9 mouse cellular contexts compared by ENCODE assay signal in the genomic region with DNA sequence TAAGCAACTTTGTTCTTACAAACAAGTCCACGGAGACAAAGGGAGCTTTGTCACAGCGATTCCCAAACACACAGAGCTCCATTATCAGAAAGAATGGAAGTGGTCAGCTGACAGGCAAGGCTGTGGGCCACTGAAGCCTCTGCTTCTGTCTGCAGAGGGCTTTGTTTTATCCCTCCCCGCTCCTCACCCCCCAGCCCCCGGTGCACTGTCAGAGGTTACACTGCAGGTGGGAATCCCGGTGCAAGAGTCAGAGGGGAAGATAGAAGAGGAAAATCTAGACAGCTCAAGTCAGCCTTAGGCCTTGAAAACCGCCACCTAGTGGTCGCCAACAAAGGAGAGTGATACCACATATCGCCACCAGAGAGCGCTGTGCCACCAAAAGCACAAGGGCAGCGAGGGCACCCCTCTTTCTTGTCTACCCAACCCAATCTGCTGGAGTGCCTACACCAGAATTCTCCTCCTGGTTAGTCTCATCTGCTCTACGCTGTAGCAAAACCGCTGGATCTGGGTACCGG. TPM values are rescaled to one million over a fixed set of nuclear protein-coding genes. Genes with fewer than 3 reads are reported as not detected.
DNase-seq lines count a peak whose midpoint lies in the region; ATAC-seq and TF ChIP-seq lines count a peak whose summit lies in the region.
"Had no signal": no experiment of that assay in that cellular context is flagged by ENCODE, and none has a peak within 500 bp of the region (broad histone marks: within the 10 kb centered on the region; RNA-seq: fewer than 3 reads in every experiment).

No protein-coding gene starts in this region.

- no peaks in the 10 kb centered on the region for H3K27me3 ChIP-seq in forebrain, embryonic 13.5 days
- H3K27me3 ChIP-seq in lung, embryonic 15.5 days = no peaks in the 10 kb centered on the region

- peak; percentile 100 for TF ChIP-seq CTCF in olfactory bulb, adult 2 months (IDR thresholded peaks at IDR 0.05; ENCODE audit: insufficient read depth, low read depth, low read length)

- intact Hi-C loops in heart, postnatal 36 days (cut with DNase I) = loop anchor here (1.0 to 10.0 kb wide), 3 partner anchors 35 to 153 kb away; partner anchors contain the start of gene Inf2

- DNase-seq in ES-E14 (ENCODE audit: low read depth, low spot score) = peak; percentile 84
- peak; percentile 92 to 94 for DNase-seq in heart, postnatal 36 days
- peak; percentile 88 to 97 for DNase-seq in layer of hippocampus, adult 8-10 months (ENCODE audit: low spot score in 2 of 2)
- DNase-seq in testis, postnatal 14 days (ENCODE audit: low spot score) = peak; percentile 71

- H3K36me3 ChIP-seq in ES-E14 (ENCODE audit: control insufficient read depth, insufficient read depth, low read length, poor library complexity, severe bottlenecking) = no peaks in the 10 kb centered on the region
- H3K36me3 ChIP-seq in forebrain, embryonic 13.5 days (ENCODE audit: poor library complexity, severe bottlenecking) = no peaks in the 10 kb centered on the region
- H3K36me3 ChIP-seq in lung, embryonic 15.5 days = no peaks in the 10 kb centered on the region

- H3K4me1 ChIP-seq in ES-E14 (ENCODE audit: control insufficient read depth in 2 of 2, insufficient read depth in 2 of 2, low read length in 2 of 2, poor library complexity in 1 of 2) = peaks cover 0 to 12% of the 10 kb centered on the region in 2 experiments; a peak in 2 of 4 replicates
- peaks cover 21% of the 10 kb centered on the region for H3K4me1 ChIP-seq in forebrain, embryonic 13.5 days
- no peaks in the 10 kb centered on the region for H3K4me1 ChIP-seq in lung, embryonic 15.5 days
- H3K4me1 ChIP-seq in olfactory bulb, adult 2 months (ENCODE audit: control insufficient read depth, insufficient read depth, low read length) = peaks cover 25% of the 10 kb centered on the region

- no peak overlapping the region for H3K4me3 ChIP-seq in ES-E14 (ENCODE audit: insufficient read depth in 1 of 2, low read depth in 1 of 2, low read length in 2 of 2, poor library complexity in 1 of 2, severe bottlenecking in 1 of 2)
- H3K4me3 ChIP-seq in forebrain, embryonic 13.5 days = no peak overlapping the region
- H3K4me3 ChIP-seq in lung, embryonic 15.5 days = no peak overlapping the region
- no peak overlapping the region for H3K4me3 ChIP-seq in olfactory bulb, adult 2 months (ENCODE audit: insufficient read depth, low read depth, low read length)

- in situ Hi-C loops in ES-E14 (cut with MboI; ENCODE audit: low sequenced_read_pairs in 2 of 2, unreplicated experiment in 2 of 2) = no loop called here

- ATAC-seq in cerebellum, adult (ENCODE audit: insufficient number of reproducible peaks, low FRiP score, low TSS enrichment) = peak; percentile 53; the same call in 1 of the 2 replicates
- ATAC-seq in forebrain, embryonic 13.5 days = peak; percentile 80
- ATAC-seq in lung, embryonic 15.5 days (ENCODE audit: borderline replicate concordance, extremely low read depth, low FRiP score, low TSS enrichment) = peak; percentile 41

- no peaks in the 10 kb centered on the region for H3K9me3 ChIP-seq in ES-E14 (ENCODE audit: control insufficient read depth, insufficient read depth, low read depth, low read length)
- H3K9me3 ChIP-seq in forebrain, embryonic 13.5 days (replicated peaks) = no peaks in the 10 kb centered on the region
- H3K9me3 ChIP-seq in lung, embryonic 15.5 days = no peaks in the 10 kb centered on the region

- no peak overlapping the region for H3K27ac ChIP-seq in ES-E14 (ENCODE audit: insufficient read depth, low read depth, low read length, poor library complexity, severe bottlenecking)
- H3K27ac ChIP-seq in forebrain, embryonic 13.5 days = peak overlapping the region; percentile 32; the same call in 1 of the 2 replicates
- H3K27ac ChIP-seq in lung, embryonic 15.5 days = no peak overlapping the region
- H3K27ac ChIP-seq in olfactory bulb, adult 2 months (ENCODE audit: insufficient read depth, low read depth, low read length) = no peak overlapping the region
- H3K27ac ChIP-seq: macrophage had no signal

- H3K4me2 ChIP-seq in forebrain, embryonic 13.5 days = peak overlapping the region; percentile 21; the same call in 1 of the 2 replicates
- H3K4me2 ChIP-seq in lung, embryonic 15.5 days = no peak overlapping the region

- WGBS in forebrain, embryonic 13.5 days = 5% methylated on average over 13 of the region's 13 CpGs
- 11% methylated on average over 13 of the region's 13 CpGs for WGBS in lung, embryonic 15.5 days
- WGBS in olfactory bulb, adult 2 months = 4% methylated on average over 13 of the region's 13 CpGs

- no peak for TF ChIP-seq POLR2A in olfactory bulb, adult 2 months (IDR thresholded peaks at IDR 0.05; ENCODE audit: insufficient read depth, low read depth, low read length)

- no peak overlapping the region for H3K9ac ChIP-seq in ES-E14 (ENCODE audit: insufficient read depth, low read depth, low read length, poor library complexity, severe bottlenecking)
- H3K9ac ChIP-seq in forebrain, embryonic 13.5 days = no peak overlapping the region
- no peak overlapping the region for H3K9ac ChIP-seq in lung, embryonic 15.5 days

TF ChIP-seq in ES-E14, 5 proteins besides CTCF, POLR2A, EP300 and RAD21:
- no peak for TF ChIP-seq CHD2 (IDR thresholded peaks at IDR 0.05; ENCODE audit: low read depth, low read length)
- no peak for TF ChIP-seq ZNF384 (IDR thresholded peaks at IDR 0.05; ENCODE audit: low read depth, low read length)
- TF ChIP-seq ZC3H11A (IDR thresholded peaks at IDR 0.05; ENCODE audit: borderline replicate concordance, low read depth, low read length) = peak; percentile 84; the same call in 1 of the 2 replicates
- TF ChIP-seq HCFC1 (IDR thresholded peaks at IDR 0.05; ENCODE audit: borderline replicate concordance, insufficient read depth, low read length) = peak; percentile 43; the same call in 1 of the 2 replicates
- TF ChIP-seq MAFK (IDR thresholded peaks at IDR 0.05; ENCODE audit: insufficient read depth, low read depth, low read length) = 0 out of 2 replicates have a peak, but pooled peaks have one; percentile 23

RNA-seq across cellular contexts. Expression of gene Tmem179, which starts 35.4 kb away (rescaled TPM):
- 3.1 and 3.5 TPM in 2 replicates for total RNA-seq in ES-E14 (2012; rRNA removed)
- 23.3 and 30.7 TPM in 2 replicates for polyA plus RNA-seq in forebrain, embryonic 13.5 days (2015; fragmentation: Nextera tagmentation; extraction: Ambion mirVana)
- total RNA-seq in heart, postnatal 36 days (2021) = not detected
- 100 to 1,000 TPM; 118 to 128 (median 123) TPM for total RNA-seq in layer of hippocampus, adult 8-10 months (2022)
- 0.15 and 0.45 TPM in 2 replicates for polyA plus RNA-seq in lung, embryonic 15.5 days (2015; fragmentation: Nextera tagmentation; extraction: Ambion mirVana)
- not detected in 2 replicates for polyA plus RNA-seq in olfactory bulb, adult 2 months (2012; ENCODE audit: insufficient read depth, insufficient read length, low replicate concordance, missing spikeins)
- polyA plus RNA-seq: macrophage had no signal

RNA-seq across cellular contexts. Expression of gene Inf2, which starts 36.7 kb away (rescaled TPM):
- 17.8 and 21.0 TPM in 2 replicates for total RNA-seq in ES-E14 (2012; rRNA removed)
- polyA plus RNA-seq in forebrain, embryonic 13.5 days (2015; fragmentation: Nextera tagmentation; extraction: Ambion mirVana) = 2.4 and 2.6 TPM in 2 replicates
- total RNA-seq in heart, postnatal 36 days (2021) = 10 to 100 TPM; 16.6 to 23.9 TPM
- total RNA-seq in layer of hippocampus, adult 8-10 months (2022) = 100 to 1,000 TPM; 111 to 121 (median 115) TPM
- polyA plus RNA-seq in lung, embryonic 15.5 days (2015; fragmentation: Nextera tagmentation; extraction: Ambion mirVana) = 3.7 and 4.3 TPM in 2 replicates
- polyA plus RNA-seq in olfactory bulb, adult 2 months (2012; ENCODE audit: insufficient read depth, insufficient read length, low replicate concordance, missing spikeins) = not detected in 2 replicates

Comparison
In these comparisons a context has a peak if more than half of its experiments do, and no peak if none do; other contexts are left out.
1. RNA of gene Tmem179, which starts 35.4 kb away (total RNA-seq): 118 to 128 TPM in layer of hippocampus, adult 8-10 months; 3.1 to 3.5 TPM in ES-E14 and not detected in heart, postnatal 36 days; every median in the first group is over 10 times any median in the second.
2. Peak in every context shown above with its lines, with median percentiles within 50 percentile points of each other: DNase-seq and ATAC-seq.